Mouse (Mus musculus) forebrain, embryonic 11.5 days (tissue): Measurements from ENCODE around the gene Zkscan8. TPM values are rescaled to one million over a fixed set of nuclear protein-coding genes. Genes with fewer than 3 reads are reported as not detected.
"Not testable (repeated sequence)": the region's sequence is repeated elsewhere in the genome, so short reads cannot be mapped to it uniquely, and the experiment has no call there.

Experiments used
- ATAC-seq: fragments of 200-750 bp; cut with Nextera tagmentation; replicated peaks from 2 replicates; pipeline ENCODE4 v1.8.0; 2017; ENCODE audit warnings: moderate TSS enrichment; ENCODE audit not compliant: low FRiP score
- DNase-seq: peaks from one replicate; pipeline ENCODE4 v3.0.0-alpha.2; 2017; ENCODE audit warnings: low spot score
- H3K27ac ChIP-seq: fragments of 300-500 bp; sonication (generic); 2 replicates; pipeline ENCODE4 v1.5.1; 2014; ENCODE audit warnings: low read depth, low read length
- H3K27me3 ChIP-seq: fragments of 300-500 bp; sonication (generic); 2 replicates; pipeline ENCODE4 v1.6.1; 2014; ENCODE audit warnings: mild to moderate bottlenecking, low read length, mixed read lengths; ENCODE audit not compliant: control insufficient read depth, insufficient read depth
- H3K36me3 ChIP-seq: fragments of 300-500 bp; sonication (generic); 2 replicates; pipeline ENCODE4 v1.6.1; 2014; ENCODE audit warnings: mild to moderate bottlenecking, low read length, moderate library complexity, mixed read lengths; ENCODE audit not compliant: control insufficient read depth, insufficient read depth
- H3K4me1 ChIP-seq: fragments of 300-500 bp; sonication (generic); replicated peaks from 2 replicates; pipeline ENCODE4 v1.6.1; 2014; ENCODE audit warnings: low read length, mixed read lengths; ENCODE audit not compliant: control insufficient read depth, insufficient read depth
- H3K4me2 ChIP-seq: fragments of 300-500 bp; sonication (generic); 2 replicates; pipeline ENCODE4 v1.6.1; 2014; ENCODE audit warnings: low read depth, mild to moderate bottlenecking, low read length, moderate library complexity, mixed read lengths; ENCODE audit not compliant: severe bottlenecking
- H3K4me3 ChIP-seq: fragments of 300-500 bp; sonication (generic); 2 replicates; pipeline ENCODE4 v1.5.1; 2014; ENCODE audit warnings: low read depth, low read length
- H3K9ac ChIP-seq: fragments of 300-500 bp; sonication (generic); 2 replicates; pipeline ENCODE4 v1.6.1; 2014; ENCODE audit warnings: low read length
- H3K9me3 ChIP-seq: fragments of 300-500 bp; sonication (generic); 2 replicates; pipeline ENCODE4 v1.6.1; 2016; ENCODE audit warnings: low read length, mixed read lengths; ENCODE audit not compliant: control insufficient read depth
- WGBS: fragments of 180-500 bp; shearing (Covaris S2); extraction: QIAGEN DNeasy Blood & Tissue Kit; methylation state at CpG from one replicate; pipeline ENCODE4 v1.1.7; 2014; 5-methylcytosine and 5-hydroxymethylcytosine counted together
- polyA plus RNA-seq: library from polyadenylated mRNA; unstranded; fragments of >200 nt; fragmentation: Nextera tagmentation; extraction: Ambion mirVana; gene quantifications from 2 replicates; pipeline ENCODE4 v1.2.1, GENCODE M21; 2014

Zkscan8 gene
- polyA plus RNA-seq, 1 experiment from 2014 or later, result 10.6 TPM

DNA sequence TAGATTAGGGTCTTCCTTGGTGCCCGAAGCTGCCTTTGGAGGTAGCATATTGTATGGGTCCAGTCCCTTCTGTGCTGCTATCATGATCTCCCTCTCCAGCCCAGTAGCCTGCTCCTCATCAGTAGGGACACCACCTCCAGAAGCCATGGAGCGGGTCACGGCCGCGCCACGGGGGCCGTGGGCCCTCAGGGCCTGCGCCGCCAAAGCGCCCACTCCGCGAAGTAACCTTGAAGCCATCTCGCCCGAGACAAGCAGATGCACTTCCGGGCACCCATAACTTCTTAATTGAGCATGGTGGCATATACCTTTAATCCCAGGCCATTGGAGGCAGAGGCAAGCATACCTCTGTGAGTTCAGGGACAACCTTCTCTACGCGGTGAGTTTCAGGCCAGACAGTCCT is 29.7 kb downstream of the Zkscan8 start, which contains the start of gene Gm11273:
TSS of gene Gm11273 (minus strand) at position 237 of the 400 bp plus-strand sequence.
- 95% methylated on average over 17 of the region's 17 CpGs for WGBS
- H3K9ac ChIP-seq, H3K4me1 ChIP-seq, DNase-seq, H3K4me3 ChIP-seq, H3K4me2 ChIP-seq, H3K9me3 ChIP-seq, ATAC-seq, H3K27ac ChIP-seq, H3K27me3 ChIP-seq, H3K36me3 ChIP-seq: not testable (repeated sequence)

DNA sequence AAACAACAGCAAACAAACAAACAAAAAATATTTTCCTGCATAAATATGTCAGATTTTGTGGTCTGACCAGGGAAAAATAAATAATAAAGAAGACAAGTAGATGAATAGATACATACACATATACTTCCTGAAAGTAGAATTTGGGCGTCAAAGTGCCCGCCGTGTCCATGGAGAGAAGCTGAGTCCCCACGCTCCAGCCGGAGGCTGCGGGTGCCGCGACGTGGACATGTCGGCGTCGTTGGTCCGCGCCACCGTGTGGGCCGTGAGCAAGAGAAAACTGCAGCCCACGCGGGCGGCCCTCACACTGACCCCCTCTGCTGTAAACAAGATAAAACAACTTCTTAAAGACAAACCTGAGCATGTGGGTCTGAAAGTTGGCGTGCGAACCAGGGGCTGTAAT is 35.8 kb downstream of the Zkscan8 start, which contains the start of gene AK157302:
TSS of gene AK157302 (plus strand) at position 144 of the 400 bp plus-strand sequence.
- Histone ChIP-seq H3K27me3 (no peaks in the 10 kb centered on the region), H3K4me3 (no peak within 1 kb of the TSS), H3K36me3 (no peaks in the 10 kb centered on the region), H3K9me3 (no peaks in the 10 kb centered on the region), H3K27ac (no peak within 1 kb of the TSS), H3K9ac (no peak within 1 kb of the TSS), H3K4me2 (no peak within 1 kb of the TSS), H3K4me1 (no peaks in the 10 kb centered on the region)
- ATAC-seq (no peak), DNase-seq (no peak)
- WGBS, result 96% methylated on average over 21 of the region's 21 CpGs

DNA sequence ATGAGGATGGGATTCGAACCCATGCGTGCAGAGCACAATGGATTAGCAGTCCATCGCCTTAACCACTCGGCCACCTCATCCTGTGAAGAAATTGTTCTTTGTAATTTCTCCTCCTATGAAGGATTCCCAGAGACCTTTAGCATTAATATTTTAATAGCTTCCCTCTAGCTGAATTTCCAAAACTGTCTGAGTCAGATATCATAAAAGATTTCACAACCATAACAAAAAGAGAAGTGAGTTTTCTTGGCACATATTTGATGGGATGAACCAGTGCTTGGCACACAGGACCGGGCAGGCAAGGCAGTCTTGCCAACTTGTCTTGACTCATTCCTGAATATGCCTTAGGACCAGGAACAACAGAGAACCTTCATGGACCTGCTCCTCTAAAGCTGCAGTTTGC is 38.1 kb downstream of the Zkscan8 start:
- ATAC-seq (no peak), DNase-seq (no peak)
- H3K27me3 ChIP-seq, result no peaks in the 10 kb centered on the region
- no peak overlapping the region for H3K4me2 ChIP-seq
- H3K9me3 ChIP-seq, result no peaks in the 10 kb centered on the region
- H3K36me3 ChIP-seq, result no peaks in the 10 kb centered on the region
- 93% methylated on average over 5 of the region's 5 CpGs for WGBS
- H3K9ac ChIP-seq, result no peak overlapping the region
- H3K27ac ChIP-seq, result no peak overlapping the region
- H3K4me1 ChIP-seq, result no peaks in the 10 kb centered on the region
- H3K4me3 ChIP-seq, result no peak overlapping the region

DNA sequence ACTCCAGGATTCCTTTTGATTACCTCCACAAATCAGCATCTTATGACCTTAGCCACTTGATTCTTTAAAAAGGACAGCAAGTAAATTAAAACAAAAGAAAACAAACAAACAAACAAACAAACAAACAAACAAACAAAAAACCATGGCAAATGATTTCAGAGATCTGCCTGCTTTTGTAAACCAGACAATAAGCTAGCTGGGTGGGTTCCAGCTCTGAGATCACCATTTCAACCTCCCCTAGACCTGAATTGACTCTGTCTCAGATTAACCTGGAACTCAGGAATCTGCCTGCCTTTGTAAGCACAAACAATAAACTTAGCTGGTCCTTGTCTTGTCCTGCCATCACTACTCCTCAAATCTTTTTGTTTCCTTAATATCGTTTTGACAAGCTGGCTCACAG is 44.0 kb downstream of the Zkscan8 start:
- Histone ChIP-seq H3K27ac (no peak overlapping the region), H3K4me3 (no peak overlapping the region), H3K27me3 (no peaks in the 10 kb centered on the region), H3K9me3 (no peaks in the 10 kb centered on the region; the same call in 1 of the 2 replicates), H3K4me1 (no peaks in the 10 kb centered on the region), H3K36me3 (no peaks in the 10 kb centered on the region), H3K4me2 (no peak overlapping the region), H3K9ac (no peak overlapping the region)
- 90% methylated on average over 1 of the region's 1 CpGs for WGBS
- no peak for DNase-seq
- no peak for ATAC-seq

DNA sequence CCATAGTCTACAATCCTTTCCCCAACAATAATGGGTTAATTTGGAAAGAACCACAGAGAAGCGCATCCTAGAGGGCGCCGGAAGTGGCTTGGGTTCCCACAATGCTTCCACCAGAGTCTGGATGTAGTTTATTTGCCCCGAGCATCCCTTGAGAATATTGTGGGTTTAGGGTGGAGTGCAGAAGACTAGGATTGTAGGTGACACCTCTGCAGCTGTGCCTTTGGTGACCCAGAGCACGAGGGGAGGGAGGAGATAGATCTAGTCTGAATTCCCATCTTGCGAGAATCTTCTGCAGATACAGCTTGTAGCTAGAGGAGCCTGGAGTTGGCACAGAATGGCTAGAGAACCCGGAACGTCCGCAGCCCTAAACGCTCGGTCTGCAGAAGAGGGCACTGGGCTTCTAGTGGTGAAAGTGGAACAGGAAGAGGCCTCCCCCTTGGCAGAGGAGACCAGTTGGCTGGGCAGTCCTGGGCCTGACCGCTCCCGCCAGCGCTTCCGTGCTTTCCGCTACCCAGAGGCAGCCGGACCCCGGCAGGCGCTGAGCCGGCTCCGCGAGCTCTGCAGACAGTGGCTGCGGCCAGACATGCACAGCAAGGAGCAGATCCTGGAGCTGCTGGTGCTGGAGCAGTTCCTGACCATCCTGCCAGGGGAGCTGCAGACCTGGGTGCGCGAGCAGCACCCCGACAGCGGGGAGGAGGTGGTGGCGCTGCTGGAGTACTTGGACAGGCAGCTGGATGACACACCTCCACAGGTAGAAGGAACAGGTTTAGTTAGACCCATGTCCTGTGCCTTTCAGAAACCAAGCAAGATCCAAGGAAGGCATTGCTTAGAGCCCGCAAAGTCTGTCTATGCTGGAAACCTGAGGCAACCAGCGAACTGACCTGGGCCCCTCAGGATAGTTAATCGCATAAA is 51.9 kb downstream of the Zkscan8 start, which contains the start of the genes Zkscan4 and Gm10065:
TSS of gene Zkscan4 (plus strand) at position 149 of the 912 bp plus-strand sequence.
TSS of gene Gm10065 (minus strand) at position 683 of the 912 bp plus-strand sequence.
- Histone ChIP-seq H3K9ac (peak within 1 kb of the TSS; percentile 62), H3K4me3 (peak within 1 kb of the TSS; percentile 46), H3K4me2 (peak within 1 kb of the TSS; percentile 62)
- ATAC-seq, result peak; percentile 85
- peak; percentile 77 for DNase-seq
- not testable (repeated sequence) for H3K9me3 ChIP-seq, H3K36me3 ChIP-seq, H3K4me1 ChIP-seq, H3K27ac ChIP-seq, H3K27me3 ChIP-seq
- WGBS, result 3% methylated on average over 31 of the region's 31 CpGs

DNA sequence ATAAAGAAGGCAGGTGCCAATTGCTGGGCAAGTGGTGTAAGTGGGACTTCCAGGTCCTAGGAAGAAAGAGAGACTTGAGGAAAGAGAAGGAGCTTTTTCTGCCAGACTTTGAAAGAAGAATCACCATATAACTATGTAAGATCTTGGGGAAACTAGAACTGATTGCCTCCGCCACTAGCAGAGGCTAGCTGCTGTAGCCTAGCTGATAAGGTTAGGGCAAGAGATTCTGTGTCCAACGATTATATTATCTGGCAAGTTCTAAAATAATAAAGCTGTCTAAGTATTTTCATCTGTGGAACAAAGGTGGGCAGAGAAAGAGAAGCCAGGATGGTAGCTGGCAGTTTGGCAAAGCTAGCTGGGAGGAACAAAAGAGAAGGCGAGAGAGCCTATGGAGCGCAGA is 58.5 kb downstream of the Zkscan8 start:
- WGBS, result 20% methylated on average over 4 of the region's 4 CpGs
- H3K4me2 ChIP-seq, result no peak overlapping the region
- H3K27me3 ChIP-seq, result peaks cover 3% of the 10 kb centered on the region; the same call in 1 of the 2 replicates
- no peaks in the 10 kb centered on the region for H3K36me3 ChIP-seq
- no peak overlapping the region for H3K27ac ChIP-seq
- no peaks in the 10 kb centered on the region for H3K4me1 ChIP-seq
- no peaks in the 10 kb centered on the region for H3K9me3 ChIP-seq
- no peak overlapping the region for H3K4me3 ChIP-seq
- ATAC-seq (no peak), DNase-seq (no peak)
- no peak overlapping the region for H3K9ac ChIP-seq

DNA sequence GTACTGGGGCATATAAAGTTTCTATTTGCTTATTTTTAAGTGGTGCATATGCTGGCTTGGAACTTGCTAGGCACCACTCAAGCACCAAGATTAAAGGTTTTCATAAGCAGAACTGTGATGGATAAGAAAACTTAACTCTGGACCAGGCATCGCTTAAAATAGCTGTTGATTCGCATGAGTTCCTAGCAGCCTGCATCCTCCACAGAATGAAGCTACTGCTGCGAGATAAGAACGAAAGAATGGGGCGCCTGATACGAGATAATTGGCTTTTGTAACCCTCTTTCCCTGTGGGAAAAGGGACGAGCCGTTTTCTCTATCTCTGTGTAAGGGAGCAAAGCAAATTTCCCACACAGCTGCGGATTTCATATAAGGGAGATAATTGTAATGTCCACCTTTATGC is 61.8 kb downstream of the Zkscan8 start:
- Histone ChIP-seq H3K9ac (no peak overlapping the region), H3K4me2 (peak overlapping the region; percentile 83; the same call in 1 of the 2 replicates), H3K27me3 (peaks cover 3% of the 10 kb centered on the region; the same call in 1 of the 2 replicates), H3K4me3 (no peak overlapping the region), H3K4me1 (no peaks in the 10 kb centered on the region), H3K27ac (no peak overlapping the region), H3K9me3 (no peaks in the 10 kb centered on the region; the same call in 1 of the 2 replicates), H3K36me3 (no peaks in the 10 kb centered on the region)
- ATAC-seq (no peak), DNase-seq (no peak)
- WGBS, result 11% methylated on average over 9 of the region's 9 CpGs

DNA sequence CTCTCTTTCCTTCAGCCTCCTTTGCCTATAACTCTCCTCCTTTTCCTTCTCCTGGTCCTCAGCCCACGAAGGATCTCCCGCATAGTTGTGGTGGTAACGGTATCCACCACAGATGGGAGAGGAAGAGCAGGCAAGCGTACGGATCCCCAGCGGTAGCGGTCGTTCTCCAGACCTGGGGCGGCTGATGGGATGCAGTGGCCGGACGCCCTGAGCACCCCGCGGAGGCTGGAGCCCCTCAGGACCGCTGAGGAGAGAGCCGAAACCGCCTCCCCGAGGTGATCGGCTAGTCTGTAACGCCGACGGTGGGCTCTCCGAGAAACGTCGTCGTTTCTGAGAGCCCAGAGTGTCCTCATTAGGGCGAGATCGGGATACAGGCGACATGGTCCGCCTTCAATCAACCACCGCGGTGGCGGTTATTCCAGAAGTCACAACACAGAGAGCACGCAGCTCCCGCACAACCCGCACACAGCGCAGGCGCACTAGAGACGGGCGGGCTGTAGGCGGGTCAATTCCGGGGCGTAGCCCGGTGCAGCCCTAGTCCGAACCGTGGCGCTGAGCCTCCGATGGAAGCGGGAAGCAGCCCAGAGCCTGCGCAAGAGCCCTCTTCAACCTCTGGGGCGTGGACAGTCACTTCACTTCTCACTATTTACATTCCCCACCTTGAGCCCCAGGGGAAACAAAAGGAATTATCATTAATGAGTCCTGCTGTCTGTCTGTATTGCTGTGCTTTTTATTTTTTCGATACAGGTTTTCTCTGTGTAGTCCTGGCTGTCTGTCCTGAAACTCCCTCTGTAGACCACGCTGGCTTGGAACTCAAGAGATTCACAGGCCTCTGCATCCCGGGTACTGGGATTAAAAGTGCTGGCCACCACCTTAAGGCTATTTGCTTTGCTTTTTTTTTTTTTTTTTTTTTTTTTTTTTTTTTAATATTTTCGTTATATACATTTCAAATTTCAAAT is 62.6 kb downstream of the Zkscan8 start, which contains the start of gene Nkapl:
TSS of gene Nkapl (minus strand) at position 449 of the 959 bp plus-strand sequence.
- Histone ChIP-seq H3K27me3 (peaks cover 3% of the 10 kb centered on the region; the same call in 1 of the 2 replicates), H3K4me1 (no peaks in the 10 kb centered on the region), H3K4me2 (peak within 1 kb of the TSS; percentile 83), H3K9ac (peak within 1 kb of the TSS; percentile 74), H3K27ac (no peak within 1 kb of the TSS), H3K36me3 (no peaks in the 10 kb centered on the region), H3K4me3 (peak within 1 kb of the TSS; percentile 50), H3K9me3 (no peaks in the 10 kb centered on the region; the same call in 1 of the 2 replicates)
- DNase-seq (peak; percentile 91), ATAC-seq (peak; percentile 99)
- 1% methylated on average over 54 of the region's 54 CpGs for WGBS
